Mouse (Mus musculus): ENCODE measurements around the gene Ccdc121.

- no peak for TF ChIP-seq CTCF (IDR thresholded peaks at IDR 0.05; ENCODE audit: control insufficient read depth, insufficient read depth, low read length)
- no peak for TF ChIP-seq POLR2A (IDR thresholded peaks at IDR 0.05; ENCODE audit: borderline replicate concordance, control insufficient read depth, low read depth, low read length)
These were observed 41.8 kb downstream of the Ccdc121 start for GRCm38 (mm10) chr1:181469415-181469814.

All from bone marrow, adult 2 months (tissue).